Mouse (Mus musculus) hindbrain, embryonic 12.5 days (tissue): ENCODE measurements around the gene Rabgap1l. TPM values are rescaled to one million over a fixed set of nuclear protein-coding genes. Genes with fewer than 3 reads are reported as not detected.

ENCODE experiments used
- ATAC-seq: fragments of 200-750 bp; cut with Nextera tagmentation; 2 replicates; pipeline ENCODE4 v1.8.0; 2017; ENCODE audit warnings: moderate TSS enrichment; ENCODE audit not compliant: low FRiP score
- H3K27ac ChIP-seq: fragments of 300-500 bp; sonication (generic); 2 replicates; pipeline ENCODE4 v1.5.1; 2016; ENCODE audit warnings: mild to moderate bottlenecking
- H3K27me3 ChIP-seq: fragments of 300-500 bp; sonication (generic); 2 replicates; pipeline ENCODE4 v1.6.1; 2016; ENCODE audit warnings: mild to moderate bottlenecking
- H3K36me3 ChIP-seq: fragments of 300-500 bp; sonication (generic); 2 replicates; pipeline ENCODE4 v1.6.1; 2016; ENCODE audit warnings: mild to moderate bottlenecking
- H3K4me1 ChIP-seq: fragments of 300-500 bp; sonication (generic); 2 replicates; pipeline ENCODE4 v1.6.1; 2016
- H3K4me2 ChIP-seq: fragments of 300-500 bp; sonication (generic); replicated peaks from 2 replicates; pipeline ENCODE4 v1.6.1; 2016; ENCODE audit warnings: mild to moderate bottlenecking
- H3K4me3 ChIP-seq: fragments of 300-500 bp; sonication (generic); 2 replicates; pipeline ENCODE4 v1.5.1; 2016; ENCODE audit warnings: mild to moderate bottlenecking
- H3K9ac ChIP-seq: fragments of 300-500 bp; sonication (generic); 2 replicates; pipeline ENCODE4 v1.6.1; 2016; ENCODE audit warnings: mild to moderate bottlenecking, moderate library complexity
- H3K9me3 ChIP-seq: fragments of 300-500 bp; sonication (generic); replicated peaks from 2 replicates; pipeline ENCODE4 v1.6.1; 2016; ENCODE audit warnings: mild to moderate bottlenecking
- WGBS: fragments of 180-500 bp; shearing (Covaris S2); methylation state at CpG from one replicate; pipeline ENCODE4 v1.1.7; 2016; 5-methylcytosine and 5-hydroxymethylcytosine counted together
- polyA plus RNA-seq: library from polyadenylated mRNA; unstranded; fragments of >200 nt; fragmentation: Nextera tagmentation; extraction: Ambion mirVana; gene quantifications from 2 replicates; pipeline ENCODE4 v1.2.1, GENCODE M21; 2016

Gene Rabgap1l
- polyA plus RNA-seq, 1 experiment from 2014 or later = 20.5 TPM

DNA sequence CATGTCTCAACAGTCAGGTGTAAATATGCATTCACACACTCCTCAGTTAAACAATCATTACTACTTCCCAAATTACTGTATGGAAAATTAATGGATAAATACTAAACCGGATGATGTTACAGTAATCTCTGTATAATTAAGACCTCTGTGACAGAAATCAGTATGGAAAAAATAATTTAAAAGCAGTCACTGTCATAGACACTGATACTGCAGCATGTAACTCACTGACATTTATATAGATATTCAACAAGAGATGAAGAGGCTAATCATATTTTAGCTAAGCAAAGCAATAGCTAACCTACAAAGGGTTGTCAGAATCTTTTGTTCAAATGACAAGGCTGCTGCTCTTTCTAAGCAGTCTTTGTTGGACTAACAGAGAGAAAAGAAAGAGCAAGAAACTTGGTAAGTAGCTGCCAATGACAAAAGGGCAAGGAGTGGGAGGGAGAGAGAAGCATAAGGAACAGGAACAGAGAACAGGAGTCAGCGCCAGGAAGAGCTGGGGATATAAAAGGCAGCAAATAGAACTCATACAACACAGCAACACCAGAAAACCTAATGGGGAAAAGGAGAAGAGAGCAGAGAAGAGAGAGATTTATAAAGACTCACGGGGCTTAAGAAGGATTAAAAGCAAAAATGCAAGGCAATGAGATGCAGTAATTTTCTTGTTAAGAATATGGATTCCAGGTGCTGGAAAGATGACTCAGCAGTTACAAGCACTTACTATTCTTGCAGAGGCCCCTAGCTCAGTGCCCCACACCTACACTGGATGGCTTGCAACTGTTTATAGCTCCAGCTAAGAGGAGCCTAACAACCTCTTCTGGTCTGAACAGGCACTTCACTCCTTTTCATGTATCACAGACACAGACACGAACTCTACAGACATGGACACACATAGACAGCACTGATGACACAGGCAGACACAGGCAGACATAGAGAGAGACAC lies 244.8 kb downstream of the Rabgap1l start:
- Histone ChIP-seq H3K4me1 (peaks cover 7% of the 10 kb centered on the region; the same call in 1 of the 2 replicates), H3K9me3 (no peaks in the 10 kb centered on the region), H3K27ac (peak overlapping the region; percentile 52; the same call in 1 of the 2 replicates), H3K27me3 (no peaks in the 10 kb centered on the region), H3K9ac (no peak overlapping the region), H3K4me2 (no peak overlapping the region), H3K4me3 (no peak overlapping the region), H3K36me3 (no peaks in the 10 kb centered on the region)
- ATAC-seq = 0 out of 2 replicates have a peak, but pooled peaks have one; percentile 72
- 44% methylated on average over 4 of the region's 4 CpGs for WGBS

DNA sequence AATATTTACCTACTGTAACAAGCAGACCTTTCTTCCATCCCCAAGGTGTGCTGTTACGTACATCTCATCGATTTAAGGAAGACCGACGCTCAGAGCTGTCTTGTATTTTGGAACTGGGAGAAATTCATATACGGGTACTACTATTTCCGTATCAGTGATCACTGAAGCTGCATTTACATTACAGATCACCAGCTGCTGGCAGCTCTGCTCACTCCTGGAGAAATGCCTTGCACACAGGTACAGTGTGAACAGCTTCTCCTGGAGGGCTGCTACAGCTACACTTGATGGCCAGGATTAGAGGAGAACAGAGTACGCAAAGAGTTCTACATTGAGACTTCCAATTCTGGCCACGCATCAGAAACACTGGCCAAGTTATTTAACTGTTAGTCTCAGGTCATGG lies 257.4 kb downstream of the Rabgap1l start:
- no peak overlapping the region for H3K4me3 ChIP-seq
- H3K27ac ChIP-seq = peak overlapping the region; percentile 65
- H3K9ac ChIP-seq = no peak overlapping the region
- H3K9me3 ChIP-seq = no peaks in the 10 kb centered on the region
- WGBS = 85% methylated on average over 8 of the region's 8 CpGs
- H3K36me3 ChIP-seq = no peaks in the 10 kb centered on the region
- no peaks in the 10 kb centered on the region for H3K27me3 ChIP-seq
- 0 out of 2 replicates have a peak, but pooled peaks cover 9% of the 10 kb centered on the region for H3K4me1 ChIP-seq
- H3K4me2 ChIP-seq = no peak overlapping the region
- ATAC-seq = no peak

DNA sequence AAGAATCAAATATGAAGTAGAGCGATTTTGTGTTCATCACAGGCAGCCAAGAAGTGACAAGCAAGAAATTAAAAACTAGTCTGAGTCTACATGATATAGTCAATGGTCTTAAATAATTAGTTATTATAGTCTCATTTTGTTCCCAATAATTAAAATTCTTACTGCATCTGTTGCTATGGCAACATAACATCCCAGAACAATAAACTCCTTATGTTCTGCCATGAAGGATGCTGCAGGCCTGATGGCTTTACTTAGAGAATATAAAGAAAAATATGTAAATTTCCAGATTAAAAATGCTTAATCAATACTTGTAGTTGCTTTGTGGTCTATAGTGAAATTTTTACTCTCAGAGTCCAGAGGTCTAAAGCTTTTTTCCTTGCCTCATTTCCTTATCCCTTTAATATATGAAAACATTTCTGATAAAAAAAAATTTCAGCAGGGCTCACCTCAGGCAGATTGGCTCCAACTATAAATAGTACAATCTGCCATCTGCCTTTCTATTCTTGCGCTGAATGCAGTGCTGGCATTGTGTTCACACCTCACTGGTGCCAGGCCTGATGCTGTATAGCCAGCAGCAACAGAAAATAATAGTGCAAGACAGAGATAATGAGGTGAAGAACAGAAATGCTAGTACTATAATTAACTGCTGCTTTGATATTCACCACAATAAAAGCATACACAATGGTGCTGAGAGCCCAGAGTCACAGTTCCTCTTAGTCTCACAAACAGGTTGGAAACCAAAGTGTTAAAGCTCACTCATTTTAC lies 258.3 kb downstream of the Rabgap1l start:
- Histone ChIP-seq H3K27ac (peak overlapping the region; percentile 17; the same call in 1 of the 2 replicates), H3K4me2 (no peak overlapping the region), H3K27me3 (no peaks in the 10 kb centered on the region), H3K36me3 (no peaks in the 10 kb centered on the region), H3K9me3 (no peaks in the 10 kb centered on the region), H3K4me1 (0 out of 2 replicates have a peak, but pooled peaks cover 9% of the 10 kb centered on the region), H3K9ac (no peak overlapping the region), H3K4me3 (no peak overlapping the region)
- 66% methylated on average over 2 of the region's 2 CpGs for WGBS
- peak; percentile 90 for ATAC-seq

DNA sequence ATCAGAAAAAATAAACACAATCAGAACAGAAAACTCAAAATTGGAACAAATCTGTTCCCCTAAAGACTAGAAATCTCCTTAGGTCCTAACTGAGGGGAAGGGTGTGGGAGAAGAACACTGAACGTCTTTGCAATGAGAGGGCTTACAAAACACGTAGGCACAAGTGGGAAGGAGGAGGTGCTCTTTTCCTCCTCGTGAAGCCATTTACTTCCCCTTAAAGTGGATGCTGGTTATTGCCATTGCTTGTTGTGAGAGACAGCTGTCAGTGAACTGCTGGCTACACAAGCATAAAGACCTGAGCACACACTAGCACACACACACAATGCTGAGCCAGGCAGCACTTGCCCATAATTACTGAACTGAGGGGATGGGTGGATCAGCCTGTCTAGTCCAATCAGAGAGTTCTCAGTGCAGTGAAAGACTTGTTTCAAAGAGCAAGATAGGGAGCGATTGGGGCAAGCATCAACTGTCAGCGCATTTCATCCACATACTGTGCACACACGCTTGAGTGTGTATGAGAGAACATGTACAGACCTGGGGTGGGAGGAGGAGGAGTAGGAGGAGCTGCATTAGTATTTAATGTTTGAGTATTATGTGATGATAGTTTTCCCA lies 259.7 kb downstream of the Rabgap1l start:
- 0 out of 2 replicates have a peak, but pooled peaks cover 9% of the 10 kb centered on the region for H3K4me1 ChIP-seq
- peak; percentile 59 for ATAC-seq
- no peak overlapping the region for H3K9ac ChIP-seq
- no peaks in the 10 kb centered on the region for H3K36me3 ChIP-seq
- H3K9me3 ChIP-seq = no peaks in the 10 kb centered on the region
- no peaks in the 10 kb centered on the region for H3K27me3 ChIP-seq
- no peak overlapping the region for H3K4me3 ChIP-seq
- H3K4me2 ChIP-seq = no peak overlapping the region
- H3K27ac ChIP-seq = peak overlapping the region; percentile 17; the same call in 1 of the 2 replicates
- 59% methylated on average over 6 of the region's 6 CpGs for WGBS

DNA sequence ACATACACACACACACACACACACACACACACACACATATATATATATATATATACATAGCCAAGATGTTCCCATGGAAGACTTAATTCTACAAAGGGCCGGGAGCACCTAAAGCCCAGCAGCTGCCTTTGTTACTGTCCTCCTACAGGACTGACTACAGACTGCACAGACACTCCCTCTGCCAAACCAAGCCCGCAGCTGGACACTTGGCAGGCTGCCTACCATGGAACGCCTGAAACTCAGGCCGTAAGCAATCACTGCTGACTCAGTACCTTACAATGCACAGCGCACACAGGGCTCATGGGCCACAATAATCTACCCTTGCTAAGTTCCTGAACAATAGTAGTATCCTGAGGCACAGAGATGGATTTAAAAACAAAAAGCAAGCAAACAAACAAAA lies 261.6 kb downstream of the Rabgap1l start:
- no peak overlapping the region for H3K4me3 ChIP-seq
- 34% methylated on average over 5 of the region's 5 CpGs for WGBS
- peak; percentile 81 for ATAC-seq
- 0 out of 2 replicates have a peak, but pooled peaks cover 9% of the 10 kb centered on the region for H3K4me1 ChIP-seq
- no peak overlapping the region for H3K27ac ChIP-seq
- no peaks in the 10 kb centered on the region for H3K9me3 ChIP-seq
- H3K4me2 ChIP-seq = no peak overlapping the region
- H3K36me3 ChIP-seq = no peaks in the 10 kb centered on the region
- H3K9ac ChIP-seq = no peak overlapping the region
- H3K27me3 ChIP-seq = no peaks in the 10 kb centered on the region

DNA sequence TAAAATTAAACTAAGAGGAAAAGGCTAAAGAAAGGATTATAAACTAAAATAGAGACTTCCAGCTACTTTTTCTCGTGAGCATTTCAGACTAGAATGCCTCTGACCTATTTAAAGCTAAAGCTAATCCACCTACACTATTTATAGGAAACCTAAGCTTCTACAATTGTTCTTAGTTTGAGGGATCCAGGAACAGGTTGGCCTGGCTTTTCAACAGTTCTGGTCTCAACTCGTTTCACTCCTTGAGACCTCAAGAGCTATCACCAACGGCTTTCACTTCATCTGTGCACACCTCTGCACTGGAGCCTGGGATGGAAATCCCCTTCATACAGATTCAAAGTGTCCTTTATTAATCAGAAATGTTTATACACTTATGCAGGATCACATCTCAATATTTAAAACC lies 271.1 kb downstream of the Rabgap1l start:
- H3K27ac ChIP-seq = no peak overlapping the region
- 76% methylated on average over 3 of the region's 3 CpGs for WGBS
- H3K4me2 ChIP-seq = no peak overlapping the region
- no peak overlapping the region for H3K4me3 ChIP-seq
- H3K4me1 ChIP-seq = no peaks in the 10 kb centered on the region
- ATAC-seq = no peak
- no peaks in the 10 kb centered on the region for H3K36me3 ChIP-seq
- no peaks in the 10 kb centered on the region for H3K27me3 ChIP-seq
- H3K9ac ChIP-seq = no peak overlapping the region
- no peaks in the 10 kb centered on the region for H3K9me3 ChIP-seq

DNA sequence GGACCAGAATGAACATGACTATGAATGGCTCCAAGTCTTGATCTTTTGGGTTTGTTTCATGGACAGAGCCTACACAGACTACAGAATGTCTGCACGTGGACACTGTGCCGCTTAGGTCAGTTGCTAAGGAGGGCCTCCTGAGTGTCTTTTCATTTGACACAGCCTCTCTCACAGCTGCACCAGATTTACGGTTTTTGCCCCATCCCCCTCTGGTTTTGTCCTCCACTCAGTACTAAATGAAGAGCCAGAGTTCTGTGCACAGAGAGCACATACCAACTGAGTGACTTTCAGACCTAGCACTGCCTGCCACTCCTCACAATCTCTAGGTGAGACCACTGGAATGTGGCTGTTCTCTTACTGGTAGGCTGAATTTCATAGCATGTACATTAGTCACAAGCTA lies 272.3 kb downstream of the Rabgap1l start:
- 41% methylated on average over 3 of the region's 3 CpGs for whole genome bisulfite sequencing

DNA sequence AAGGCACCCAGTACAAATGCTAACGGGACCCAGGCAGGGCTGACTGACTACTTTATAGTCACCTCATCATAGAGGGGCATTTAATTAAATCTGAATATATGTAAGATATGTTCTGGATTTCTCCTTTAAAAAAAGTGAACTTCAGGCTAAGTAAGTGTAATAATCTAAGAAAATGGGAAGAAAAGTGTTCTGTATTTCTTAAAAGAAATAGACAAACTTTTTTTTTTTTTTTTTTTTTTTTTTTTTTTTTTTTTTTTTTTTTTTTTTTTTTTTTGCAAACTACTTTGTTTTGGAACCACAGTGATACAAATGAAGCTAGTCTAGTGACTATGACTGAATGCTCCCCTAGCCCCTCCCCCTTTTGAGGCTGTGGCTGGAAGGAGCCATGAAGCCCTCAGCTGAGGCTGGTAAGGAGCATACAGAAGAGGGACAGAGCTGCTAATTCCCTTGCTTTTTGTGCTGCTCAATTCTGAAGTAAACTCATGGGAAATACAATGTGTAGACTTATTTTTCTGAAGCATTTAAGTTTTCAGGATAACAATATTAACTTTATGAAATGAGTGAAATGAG lies 273.0 kb downstream of the Rabgap1l start:
- Histone ChIP-seq H3K4me3 (no peak overlapping the region), H3K27ac (no peak overlapping the region), H3K9me3 (no peaks in the 10 kb centered on the region), H3K4me2 (no peak overlapping the region), H3K9ac (no peak overlapping the region), H3K4me1 (no peaks in the 10 kb centered on the region), H3K27me3 (no peaks in the 10 kb centered on the region), H3K36me3 (no peaks in the 10 kb centered on the region)
- 72% methylated on average over 1 of the region's 1 CpGs for WGBS
- ATAC-seq = no peak

More for the DNA sequence above, 272.3 kb downstream of the Rabgap1l start:
- no peak overlapping the region for H3K4me2 ChIP-seq
- H3K4me3 ChIP-seq = no peak overlapping the region
- no peaks in the 10 kb centered on the region for H3K27me3 ChIP-seq
- no peak overlapping the region for H3K27ac ChIP-seq
- H3K9me3 ChIP-seq = no peaks in the 10 kb centered on the region
- H3K4me1 ChIP-seq = no peaks in the 10 kb centered on the region
- no peaks in the 10 kb centered on the region for H3K36me3 ChIP-seq
- ATAC-seq = peak; percentile 40; the same call in 1 of the 2 replicates
- H3K9ac ChIP-seq = no peak overlapping the region

DNA sequence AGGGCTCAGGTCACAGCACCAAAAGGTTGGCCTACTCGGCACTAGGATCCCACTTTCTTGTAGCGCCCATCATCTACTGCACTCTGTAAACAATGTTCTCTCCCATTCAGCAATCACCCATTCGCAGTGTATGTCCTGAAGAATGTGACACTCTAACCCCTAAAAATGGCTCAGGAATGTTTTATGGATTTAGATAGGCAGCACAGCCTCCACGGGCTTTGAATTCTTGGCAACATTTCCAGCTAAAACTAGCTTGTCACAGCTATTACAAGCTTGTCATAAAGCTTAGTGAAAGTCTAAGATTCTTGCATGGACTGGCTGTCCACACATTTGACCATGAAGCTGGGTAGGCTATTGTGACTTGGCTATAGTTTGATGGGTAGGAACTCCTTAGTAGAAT lies 274.5 kb downstream of the Rabgap1l start:
- H3K4me2 ChIP-seq = no peak overlapping the region
- no peak overlapping the region for H3K9ac ChIP-seq
- ATAC-seq = no peak
- no peak overlapping the region for H3K4me3 ChIP-seq
- no peaks in the 10 kb centered on the region for H3K27me3 ChIP-seq
- WGBS = 75% methylated on average over 4 of the region's 4 CpGs
- no peak overlapping the region for H3K27ac ChIP-seq
- no peaks in the 10 kb centered on the region for H3K4me1 ChIP-seq
- H3K36me3 ChIP-seq = no peaks in the 10 kb centered on the region
- H3K9me3 ChIP-seq = no peaks in the 10 kb centered on the region

DNA sequence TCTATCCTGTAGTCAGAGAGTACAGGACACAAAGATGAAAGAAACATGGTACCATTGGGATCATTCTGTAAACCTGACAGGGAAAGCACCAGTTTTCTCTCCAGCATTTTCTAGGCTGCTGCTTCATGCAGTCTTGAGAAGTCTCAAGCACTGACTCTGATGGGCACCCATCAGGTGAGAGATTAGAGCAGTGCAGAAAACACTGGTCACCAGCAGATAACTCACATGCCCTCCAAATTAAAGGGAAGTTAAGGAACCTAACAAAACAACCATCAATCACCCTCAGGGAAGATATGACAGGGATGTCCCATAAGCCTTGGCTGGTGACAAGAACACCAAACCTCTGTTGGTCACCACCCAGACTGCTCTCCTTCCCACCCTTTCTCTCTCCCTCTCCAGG lies 285.2 kb downstream of the Rabgap1l start:
- H3K9ac ChIP-seq = no peak overlapping the region
- no peaks in the 10 kb centered on the region for H3K36me3 ChIP-seq
- H3K4me3 ChIP-seq = no peak overlapping the region
- no peak for ATAC-seq
- H3K4me2 ChIP-seq = no peak overlapping the region
- H3K27ac ChIP-seq = no peak overlapping the region
- no peaks in the 10 kb centered on the region for H3K9me3 ChIP-seq
- H3K27me3 ChIP-seq = no peaks in the 10 kb centered on the region
- H3K4me1 ChIP-seq = no peaks in the 10 kb centered on the region

DNA sequence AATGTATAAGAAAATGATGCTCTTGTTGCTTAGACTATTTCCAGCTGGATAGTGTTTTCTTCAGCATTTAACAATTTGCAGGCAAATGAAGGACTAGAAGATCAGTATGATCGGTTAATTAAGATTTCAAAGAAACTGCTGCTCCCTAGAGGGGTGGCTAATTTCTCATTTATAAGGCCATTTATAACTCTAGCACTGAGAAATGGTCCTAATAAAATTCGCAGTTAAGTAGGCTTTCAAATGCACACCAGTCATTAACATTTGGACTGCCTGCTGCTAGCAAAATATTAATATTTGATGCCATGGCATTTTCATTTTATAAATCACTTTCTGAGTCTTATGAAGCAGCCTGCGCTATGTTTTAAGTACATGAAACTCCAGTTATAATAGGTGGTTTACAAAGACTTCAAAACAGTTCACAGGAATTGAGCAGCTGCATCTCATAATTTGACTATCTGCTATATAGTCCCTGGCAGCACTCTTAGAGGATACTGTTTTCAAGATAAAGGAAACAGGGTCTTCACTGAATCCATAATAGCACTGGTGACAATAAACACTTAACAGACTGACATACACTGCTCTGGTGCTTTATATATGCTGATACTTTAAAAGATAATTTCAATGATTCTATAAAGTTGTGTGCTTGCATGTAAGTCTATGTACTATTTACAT lies 296.0 kb downstream of the Rabgap1l start:
- Histone ChIP-seq H3K27ac (no peak overlapping the region), H3K4me3 (no peak overlapping the region), H3K27me3 (no peaks in the 10 kb centered on the region), H3K4me2 (no peak overlapping the region), H3K36me3 (no peaks in the 10 kb centered on the region), H3K9me3 (no peaks in the 10 kb centered on the region), H3K4me1 (no peaks in the 10 kb centered on the region), H3K9ac (no peak overlapping the region)
- ATAC-seq = no peak
- 78% methylated on average over 3 of the region's 3 CpGs for WGBS
